Mouse (Mus musculus): ENCODE measurements around the gene Oma1. TPM values are rescaled to one million over a fixed set of nuclear protein-coding genes. Genes with fewer than 3 reads are reported as not detected.

Gene Oma1
- total RNA-seq, 1 experiment: 17.4 TPM

DNA sequence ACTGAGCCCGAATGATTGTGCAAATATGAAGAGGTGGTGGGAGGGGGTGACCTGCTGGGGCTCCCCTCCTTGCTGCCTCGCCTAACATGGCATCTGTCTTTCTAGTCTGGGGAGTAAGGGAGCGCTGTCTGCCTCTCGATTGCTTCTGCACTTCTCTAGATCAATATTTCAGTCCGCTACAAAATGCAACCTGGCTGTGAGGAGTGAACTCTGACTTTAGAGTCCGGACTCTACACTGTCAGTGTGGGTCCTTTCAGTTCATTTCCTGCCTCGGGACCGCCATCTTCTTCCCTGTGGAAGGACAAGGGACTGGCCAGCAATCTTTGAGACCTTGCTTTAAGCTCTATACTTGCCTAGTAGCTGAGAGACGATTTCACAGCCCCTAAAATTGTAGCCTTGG lies 82.3 kb downstream of the Oma1 start:
- Histone ChIP-seq H3K9me3 (ENCODE audit: control insufficient read depth, insufficient read depth, low read depth, low read length) (no peaks in the 10 kb centered on the region), H3K9ac (ENCODE audit: insufficient read depth, low read depth, low read length, poor library complexity, severe bottlenecking) (no peak overlapping the region), H3K4me1 (ENCODE audit: control insufficient read depth in 2 of 2, insufficient read depth in 2 of 2, low read length in 2 of 2, poor library complexity in 1 of 2) (peaks cover 3 to 4% of the 10 kb centered on the region in 2 experiments; a peak in 1 of 4 replicates), H3K27ac (ENCODE audit: insufficient read depth, low read depth, low read length, poor library complexity, severe bottlenecking) (no peak overlapping the region), H3K4me3 (ENCODE audit: insufficient read depth in 1 of 2, low read depth in 1 of 2, low read length in 2 of 2, poor library complexity in 1 of 2, severe bottlenecking in 1 of 2) (no peak overlapping the region), H3K36me3 (ENCODE audit: control insufficient read depth, insufficient read depth, low read length, poor library complexity, severe bottlenecking) (no peaks in the 10 kb centered on the region)
- DNase-seq (ENCODE audit: low read depth, low spot score): no peak
- TF ChIP-seq CHD2 (IDR thresholded peaks at IDR 0.05; ENCODE audit: low read depth, low read length) (no peak), ZC3H11A (IDR thresholded peaks at IDR 0.05; ENCODE audit: borderline replicate concordance, low read depth, low read length) (no peak), MAFK (IDR thresholded peaks at IDR 0.05; ENCODE audit: insufficient read depth, low read depth, low read length) (no peak), ZNF384 (IDR thresholded peaks at IDR 0.05; ENCODE audit: low read depth, low read length) (no peak), HCFC1 (IDR thresholded peaks at IDR 0.05; ENCODE audit: borderline replicate concordance, insufficient read depth, low read length) (no peak)
- in situ Hi-C loops (cut with MboI; ENCODE audit: low sequenced_read_pairs in 2 of 2, unreplicated experiment in 2 of 2): no loop called here

DNA sequence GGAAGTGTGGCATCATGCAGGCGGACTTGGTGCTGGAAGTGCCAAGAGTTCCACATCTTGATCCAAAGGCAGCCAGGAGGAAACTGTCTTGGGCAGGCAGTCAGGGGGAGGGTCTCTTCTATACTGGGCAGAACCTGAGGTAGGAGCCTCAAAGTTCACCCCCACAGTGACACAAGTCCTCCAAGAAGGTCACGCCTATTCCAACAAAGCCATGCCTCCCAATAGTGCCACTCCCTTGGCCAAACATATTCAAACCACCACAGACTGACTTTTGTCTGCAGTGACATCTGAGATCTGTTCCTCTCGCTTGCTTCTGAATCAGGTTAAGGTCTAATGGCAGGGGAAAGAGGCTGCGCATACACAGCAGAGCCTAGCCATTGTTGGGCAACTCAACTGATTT lies 83.3 kb downstream of the Oma1 start:
- no peak for TF ChIP-seq ZC3H11A (IDR thresholded peaks at IDR 0.05; ENCODE audit: borderline replicate concordance, low read depth, low read length)
- no peak for TF ChIP-seq ZNF384 (IDR thresholded peaks at IDR 0.05; ENCODE audit: low read depth, low read length)
- TF ChIP-seq CHD2 (IDR thresholded peaks at IDR 0.05; ENCODE audit: low read depth, low read length): no peak
- TF ChIP-seq HCFC1 (IDR thresholded peaks at IDR 0.05; ENCODE audit: borderline replicate concordance, insufficient read depth, low read length): no peak
- in situ Hi-C loops (cut with MboI; ENCODE audit: low sequenced_read_pairs in 2 of 2, unreplicated experiment in 2 of 2): no loop called here

GRCm38 (mm10) chr4:103402581-103402980 lies 89.0 kb downstream of the Oma1 start:
- Histone ChIP-seq H3K9me3 (ENCODE audit: control insufficient read depth, insufficient read depth, low read depth, low read length) (no peaks in the 10 kb centered on the region), H3K4me1 (ENCODE audit: control insufficient read depth in 2 of 2, insufficient read depth in 2 of 2, low read length in 2 of 2, poor library complexity in 1 of 2) (no peaks in the 10 kb centered on the region), H3K36me3 (ENCODE audit: control insufficient read depth, insufficient read depth, low read length, poor library complexity, severe bottlenecking) (no peaks in the 10 kb centered on the region), H3K9ac (ENCODE audit: insufficient read depth, low read depth, low read length, poor library complexity, severe bottlenecking) (no peak overlapping the region), H3K4me3 (ENCODE audit: insufficient read depth in 1 of 2, low read depth in 1 of 2, low read length in 2 of 2, poor library complexity in 1 of 2, severe bottlenecking in 1 of 2) (no peak overlapping the region), H3K27ac (ENCODE audit: insufficient read depth, low read depth, low read length, poor library complexity, severe bottlenecking) (no peak overlapping the region)
- TF ChIP-seq MAFK (IDR thresholded peaks at IDR 0.05; ENCODE audit: insufficient read depth, low read depth, low read length): no peak
- no peak for TF ChIP-seq ZC3H11A (IDR thresholded peaks at IDR 0.05; ENCODE audit: borderline replicate concordance, low read depth, low read length)
- TF ChIP-seq HCFC1 (IDR thresholded peaks at IDR 0.05; ENCODE audit: borderline replicate concordance, insufficient read depth, low read length): no peak
- TF ChIP-seq ZNF384 (IDR thresholded peaks at IDR 0.05; ENCODE audit: low read depth, low read length): no peak
- TF ChIP-seq CHD2 (IDR thresholded peaks at IDR 0.05; ENCODE audit: low read depth, low read length): no peak
- in situ Hi-C loops (cut with MboI; ENCODE audit: low sequenced_read_pairs in 2 of 2, unreplicated experiment in 2 of 2): no loop called here
- DNase-seq (ENCODE audit: low read depth, low spot score): no peak

More for the DNA sequence above, 83.3 kb downstream of the Oma1 start:
- Histone ChIP-seq H3K36me3 (ENCODE audit: control insufficient read depth, insufficient read depth, low read length, poor library complexity, severe bottlenecking) (no peaks in the 10 kb centered on the region), H3K9me3 (ENCODE audit: control insufficient read depth, insufficient read depth, low read depth, low read length) (no peaks in the 10 kb centered on the region), H3K9ac (ENCODE audit: insufficient read depth, low read depth, low read length, poor library complexity, severe bottlenecking) (no peak overlapping the region), H3K4me1 (ENCODE audit: control insufficient read depth in 2 of 2, insufficient read depth in 2 of 2, low read length in 2 of 2, poor library complexity in 1 of 2) (peaks cover 3 to 4% of the 10 kb centered on the region in 2 experiments; a peak in 1 of 4 replicates), H3K27ac (ENCODE audit: insufficient read depth, low read depth, low read length, poor library complexity, severe bottlenecking) (no peak overlapping the region), H3K4me3 (ENCODE audit: insufficient read depth in 1 of 2, low read depth in 1 of 2, low read length in 2 of 2, poor library complexity in 1 of 2, severe bottlenecking in 1 of 2) (no peak overlapping the region)
- DNase-seq (ENCODE audit: low read depth, low spot score): no peak

GRCm38 (mm10) chr4:103405321-103405720 lies 91.7 kb downstream of the Oma1 start:
- no peaks in the 10 kb centered on the region for H3K36me3 ChIP-seq (ENCODE audit: control insufficient read depth, insufficient read depth, low read length, poor library complexity, severe bottlenecking)
- peaks cover 2 to 4% of the 10 kb centered on the region in 2 experiments; a peak in 2 of 4 replicates for H3K4me1 ChIP-seq (ENCODE audit: control insufficient read depth in 2 of 2, insufficient read depth in 2 of 2, low read length in 2 of 2, poor library complexity in 1 of 2)
- no peak for TF ChIP-seq ZC3H11A (IDR thresholded peaks at IDR 0.05; ENCODE audit: borderline replicate concordance, low read depth, low read length)
- no peak for TF ChIP-seq CHD2 (IDR thresholded peaks at IDR 0.05; ENCODE audit: low read depth, low read length)
- no peak for TF ChIP-seq ZNF384 (IDR thresholded peaks at IDR 0.05; ENCODE audit: low read depth, low read length)
- no peak for TF ChIP-seq HCFC1 (IDR thresholded peaks at IDR 0.05; ENCODE audit: borderline replicate concordance, insufficient read depth, low read length)
- TF ChIP-seq MAFK (IDR thresholded peaks at IDR 0.05; ENCODE audit: insufficient read depth, low read depth, low read length): no peak
- in situ Hi-C loops (cut with MboI; ENCODE audit: low sequenced_read_pairs in 2 of 2, unreplicated experiment in 2 of 2): no loop called here
- no peak overlapping the region for H3K4me3 ChIP-seq (ENCODE audit: insufficient read depth in 1 of 2, low read depth in 1 of 2, low read length in 2 of 2, poor library complexity in 1 of 2, severe bottlenecking in 1 of 2)
- no peaks in the 10 kb centered on the region for H3K9me3 ChIP-seq (ENCODE audit: control insufficient read depth, insufficient read depth, low read depth, low read length)
- H3K9ac ChIP-seq (ENCODE audit: insufficient read depth, low read depth, low read length, poor library complexity, severe bottlenecking): no peak overlapping the region
- no peak overlapping the region for H3K27ac ChIP-seq (ENCODE audit: insufficient read depth, low read depth, low read length, poor library complexity, severe bottlenecking)
- DNase-seq (ENCODE audit: low read depth, low spot score): no peak
